Mouse (Mus musculus) C3H10T1/2 (cell line): ENCODE results near the gene Slc15a4. TPM values are rescaled to one million over a fixed set of nuclear protein-coding genes. Genes with fewer than 3 reads are reported as not detected.

Source experiments
- polyA plus RNA-seq, 2 experiments: library from polyadenylated mRNA; unstranded; fragments of >200 nt; fragmentation: generic; extraction: Trizol; gene quantifications; one replicate each; pipeline ENCODE4 v1.2.1; 2012; ENCODE audit warnings: missing spikeins in 2 of 2

Gene Slc15a4
- polyA plus RNA-seq, result 10 to 100 TPM; 11.9 to 16.9 TPM

GRCm38 (mm10) chr5:127632167-127633145 lies at the start of gene Slc15a4, which contains the start of gene Glt1d1:
TSS of gene Slc15a4 (minus strand) at chr5:127632897.
TSS of gene Glt1d1 (plus strand) at chr5:127632262.

Other genes starting within 250 kb of the Slc15a4 start
- not detected for gene Glt1d1, start 635 bp downstream of the Slc15a4 start, polyA plus RNA-seq